Mouse (Mus musculus) heart, adult 2 months (tissue): Measurements from ENCODE around the gene Atp5k. TPM values are rescaled to one million over a fixed set of nuclear protein-coding genes. Genes with fewer than 3 reads are reported as not detected.

Experiments used
- DNase-seq, 2 experiments: peaks; one replicate each; pipeline ENCODE4 v3.0.0; 2021
- H3K27ac ChIP-seq: fragments of 200-600 bp; 2 replicates; pipeline ENCODE4 v1.8.1; 2022
- H3K27me3 ChIP-seq: fragments of 200-500 bp; 2 replicates; pipeline ENCODE4 v1.6.1; 2012; ENCODE audit warnings: mild to moderate bottlenecking, low read length, inconsistent platforms, mixed read lengths; ENCODE audit not compliant: control insufficient read depth, insufficient read depth
- H3K36me3 ChIP-seq: fragments of 200-500 bp; 2 replicates; pipeline ENCODE4 v1.6.1; 2012; ENCODE audit warnings: low read length, inconsistent platforms; ENCODE audit not compliant: control insufficient read depth, insufficient read depth
- H3K4me1 ChIP-seq: fragments of 200-500 bp; 2 replicates; pipeline ENCODE4 v1.6.1; 2011; ENCODE audit warnings: low read length; ENCODE audit not compliant: control insufficient read depth, insufficient read depth
- H3K4me3 ChIP-seq: fragments of 200-600 bp; 2 replicates; pipeline ENCODE4 v1.8.1; 2022
- H3K79me2 ChIP-seq: fragments of 200-500 bp; replicated peaks from 2 replicates; pipeline ENCODE4 v1.6.1; 2012; ENCODE audit warnings: mild to moderate bottlenecking, inconsistent platforms, low read length, moderate library complexity, mixed read lengths; ENCODE audit not compliant: control insufficient read depth, insufficient read depth
- H3K9ac ChIP-seq: fragments of 200-500 bp; 2 replicates; pipeline ENCODE4 v1.6.1; 2012; ENCODE audit warnings: low read depth, mild to moderate bottlenecking, control low read depth, inconsistent platforms, low read length, mixed read lengths
- CTCF ChIP-seq: fragments of 200-600 bp; IDR thresholded peaks from 2 replicates; pipeline ENCODE4 v1.8.1; 2022; ENCODE audit warnings: antibody characterized with exemption, mild to moderate bottlenecking, moderate library complexity
- EP300 ChIP-seq: fragments of 200-500 bp; IDR thresholded peaks from 2 replicates; pipeline ENCODE4 v1.6.1; 2011; ENCODE audit warnings: low read depth, low read length, control low read depth; ENCODE audit not compliant: insufficient read depth
- POLR2A ChIP-seq: fragments of 200-500 bp; IDR thresholded peaks from 2 replicates; pipeline ENCODE4 v1.6.1; 2011; ENCODE audit warnings: mild to moderate bottlenecking, low read depth, low read length, control low read depth; ENCODE audit not compliant: insufficient read depth
- WGBS: fragments of 180-500 bp; shearing (Covaris S2); methylation state at CpG from one replicate; pipeline ENCODE4 v1.1.7; 2018; 5-methylcytosine and 5-hydroxymethylcytosine counted together
- intact Hi-C: fragments of 180-260 bp; cut with DNase I; formaldehyde crosslinking; loops from one replicate; pipeline ENCODE4 v1.15.1; 2025
- polyA plus RNA-seq: library from polyadenylated mRNA; depleted of rRNA; stranded (reverse); fragments of >200 nt; gene quantifications from 2 replicates; pipeline ENCODE4 v1.2.3, GENCODE M21; 2012
- total RNA-seq, 2 experiments: library from RNA; stranded (reverse); gene quantifications; 2 replicates each; pipeline ENCODE4 v1.2.3; 2021

The Atp5k gene
- total and polyA plus RNA-seq, 3 experiments = 320 to 1,090 (median 914) TPM

GRCm38 (mm10) chr5:108465131-108465891, 31.1 kb upstream of the Atp5k start:
- H3K79me2 ChIP-seq = peaks cover 7% of the 10 kb centered on the region
- no peak overlapping the region for H3K27ac ChIP-seq
- H3K9ac ChIP-seq = no peak overlapping the region
- intact Hi-C loops = loop anchor here (10.0 kb wide), 2 partner anchors 201 to 561 kb away; partner anchors contain the start of genes Dr1 and Rpl5
- peaks cover 27% of the 10 kb centered on the region for H3K4me1 ChIP-seq
- TF ChIP-seq EP300 (no peak), CTCF (no peak), POLR2A (no peak)
- DNase-seq = no peak
- H3K27me3 ChIP-seq = no peaks in the 10 kb centered on the region
- H3K4me3 ChIP-seq = no peak overlapping the region
- WGBS = 64% methylated on average over 6 of the region's 6 CpGs
- peaks cover 30% of the 10 kb centered on the region for H3K36me3 ChIP-seq

DNA sequence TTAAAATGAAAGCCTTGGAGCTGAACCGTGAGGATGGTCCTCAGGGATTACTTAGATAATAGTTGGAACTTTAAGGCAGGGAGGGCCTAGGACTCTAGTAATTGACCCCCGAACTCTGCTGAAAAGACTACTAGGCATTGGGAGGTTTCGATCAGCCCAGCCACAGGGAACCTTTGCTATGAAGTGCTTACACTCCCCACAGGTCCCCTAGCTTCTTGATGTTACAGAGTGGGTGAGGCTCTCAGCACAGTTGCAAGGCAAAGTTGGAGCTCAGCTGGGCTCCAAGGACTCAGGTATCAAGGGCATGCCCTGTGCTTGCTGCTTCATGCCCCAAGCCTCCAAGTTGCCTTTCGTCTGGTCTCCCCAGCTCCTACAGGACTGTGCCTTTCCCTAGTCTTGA, 28.2 kb upstream of the Atp5k start:
- intact Hi-C loops = loop anchor here (10.0 kb wide), 2 partner anchors 198 to 558 kb away; partner anchors contain the start of genes Dr1 and Rpl5
- Histone ChIP-seq H3K4me3 (peak overlapping the region; percentile 83), H3K27ac (peak overlapping the region; percentile 24; the same call in 1 of the 2 replicates), H3K79me2 (peaks cover 5% of the 10 kb centered on the region; the same call in 1 of the 2 replicates), H3K27me3 (no peaks in the 10 kb centered on the region), H3K9ac (peak overlapping the region; percentile 0; the same call in 1 of the 2 replicates), H3K36me3 (peaks cover 23% of the 10 kb centered on the region), H3K4me1 (peaks cover 25% of the 10 kb centered on the region)
- 35% methylated on average over 4 of the region's 4 CpGs for WGBS
- no peak for DNase-seq
- TF ChIP-seq CTCF (no peak), POLR2A (no peak), EP300 (no peak)

GRCm38 (mm10) chr5:108461082-108462065, 27.1 kb upstream of the Atp5k start, which contains the start of gene Pcgf3:
Pcgf3 (plus strand) TSS chr5:108461232.
- intact Hi-C loops = loop anchor here (1.0 to 10.0 kb wide), 3 partner anchors 27 to 557 kb away; partner anchors contain the start of genes Atp5k, Dr1 and Rpl5
- Histone ChIP-seq H3K4me3 (peak within 1 kb of the TSS; percentile 83), H3K4me1 (peaks cover 21% of the 10 kb centered on the region), H3K79me2 (peaks cover 4% of the 10 kb centered on the region; the same call in 1 of the 2 replicates), H3K36me3 (peaks cover 17% of the 10 kb centered on the region), H3K27ac (peak within 1 kb of the TSS; percentile 91), H3K9ac (peak within 1 kb of the TSS; percentile 91), H3K27me3 (no peaks in the 10 kb centered on the region)
- peak; percentile 98 to 99 for DNase-seq
- peak; percentile 77 for TF ChIP-seq POLR2A
- TF ChIP-seq CTCF = no peak
- peak; percentile 50; the same call in 1 of the 2 replicates for TF ChIP-seq EP300
- 1% methylated on average over 62 of the region's 62 CpGs for WGBS

DNA sequence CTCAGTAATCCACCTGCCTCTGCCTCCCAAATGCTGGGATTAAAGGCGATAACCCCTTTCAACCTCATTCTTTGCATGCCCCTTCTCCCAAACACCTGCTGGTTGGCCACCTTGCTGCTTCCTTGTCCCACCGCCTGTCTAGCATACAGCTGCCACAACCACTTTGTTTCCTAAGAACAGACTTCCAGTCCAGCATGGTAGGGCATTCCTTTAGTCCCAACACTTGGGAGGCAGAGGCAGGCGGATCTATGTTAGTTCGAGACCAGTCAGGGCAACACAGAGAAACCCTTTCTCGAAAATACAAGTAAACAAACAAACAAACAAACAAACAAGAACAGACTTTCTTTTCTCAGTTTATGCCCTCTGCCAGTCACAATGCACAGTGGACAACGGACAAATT, 26.2 kb upstream of the Atp5k start:
- intact Hi-C loops = loop anchor here (10.0 kb wide), 2 partner anchors 196 to 556 kb away; partner anchors contain the start of genes Dr1 and Rpl5
- WGBS = 45% methylated on average over 6 of the region's 6 CpGs
- Histone ChIP-seq H3K36me3 (peaks cover 8% of the 10 kb centered on the region), H3K9ac (peak overlapping the region; percentile 48), H3K27me3 (no peaks in the 10 kb centered on the region), H3K79me2 (peaks cover 4% of the 10 kb centered on the region; the same call in 1 of the 2 replicates), H3K4me1 (peaks cover 16% of the 10 kb centered on the region), H3K4me3 (peak overlapping the region; percentile 83), H3K27ac (peak overlapping the region; percentile 91)
- TF ChIP-seq POLR2A (no peak), EP300 (no peak), CTCF (no peak)
- DNase-seq = no peak

GRCm38 (mm10) chr5:108458706-108459105, 24.5 kb upstream of the Atp5k start:
- H3K4me3 ChIP-seq = no peak overlapping the region
- peaks cover 2% of the 10 kb centered on the region; the same call in 1 of the 2 replicates for H3K79me2 ChIP-seq
- WGBS = 87% methylated on average over 2 of the region's 2 CpGs
- peaks cover 2% of the 10 kb centered on the region for H3K36me3 ChIP-seq
- H3K27ac ChIP-seq = no peak overlapping the region
- no peak overlapping the region for H3K9ac ChIP-seq
- no peaks in the 10 kb centered on the region for H3K27me3 ChIP-seq
- no peak for DNase-seq
- no peak for TF ChIP-seq CTCF
- TF ChIP-seq POLR2A = no peak
- TF ChIP-seq EP300 = no peak
- intact Hi-C loops = no loop called here
- H3K4me1 ChIP-seq = peaks cover 13% of the 10 kb centered on the region
